Mouse (Mus musculus): ENCODE data around the gene Itgb5.

Gene Itgb5

GRCm38 (mm10) chr16:33938311-33939132 lies 109.1 kb downstream of the Itgb5 start:
- no peak for DNase-seq (ENCODE audit: low spot score in 2 of 2)

DNA sequence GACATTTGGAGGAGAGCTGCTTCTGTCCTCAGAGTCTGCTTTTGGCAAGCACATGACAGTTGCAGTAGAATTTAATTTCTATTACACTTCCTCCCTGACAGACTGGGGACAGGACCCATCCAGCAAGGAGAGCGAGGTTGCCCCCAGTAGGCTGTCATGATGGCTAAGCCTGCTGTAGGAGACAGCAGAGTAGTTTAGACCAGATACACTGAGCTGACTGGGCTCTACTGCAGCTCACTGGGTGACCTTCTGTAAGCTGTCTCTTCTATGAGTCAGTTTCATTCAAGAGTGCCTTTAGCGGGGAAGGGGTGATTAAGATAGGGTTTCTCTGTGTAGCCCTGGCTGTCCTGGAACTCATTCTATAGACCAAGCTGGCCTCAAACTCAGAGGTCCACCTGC lies 109.7 kb downstream of the Itgb5 start:
- no peak for DNase-seq (ENCODE audit: low spot score in 2 of 2)

DNA sequence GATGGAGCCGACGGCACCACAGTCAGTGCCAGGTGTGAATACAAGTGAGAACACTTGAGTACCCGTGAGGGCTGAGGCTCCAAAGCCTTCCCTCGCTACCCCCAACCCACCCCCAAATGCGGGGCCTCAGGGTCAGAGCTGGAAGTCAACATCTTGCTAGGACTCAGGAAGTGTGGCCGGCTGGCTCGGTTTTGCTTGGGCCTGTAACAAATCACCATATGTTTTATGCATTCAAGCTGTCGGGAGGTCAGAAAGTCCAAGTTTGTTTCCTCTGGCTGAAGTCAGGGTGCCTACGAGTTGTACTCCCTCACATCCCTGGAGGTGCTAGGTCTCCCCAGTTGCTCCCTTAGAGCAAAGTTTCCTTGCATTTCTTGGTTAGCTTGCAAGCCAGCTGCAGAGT lies 110.2 kb downstream of the Itgb5 start:
- DNase-seq (ENCODE audit: low spot score in 2 of 2) = no peak

GRCm38 (mm10) chr16:33940095-33940494 lies 110.6 kb downstream of the Itgb5 start:
- DNase-seq (ENCODE audit: low spot score in 2 of 2) = no peak

DNA sequence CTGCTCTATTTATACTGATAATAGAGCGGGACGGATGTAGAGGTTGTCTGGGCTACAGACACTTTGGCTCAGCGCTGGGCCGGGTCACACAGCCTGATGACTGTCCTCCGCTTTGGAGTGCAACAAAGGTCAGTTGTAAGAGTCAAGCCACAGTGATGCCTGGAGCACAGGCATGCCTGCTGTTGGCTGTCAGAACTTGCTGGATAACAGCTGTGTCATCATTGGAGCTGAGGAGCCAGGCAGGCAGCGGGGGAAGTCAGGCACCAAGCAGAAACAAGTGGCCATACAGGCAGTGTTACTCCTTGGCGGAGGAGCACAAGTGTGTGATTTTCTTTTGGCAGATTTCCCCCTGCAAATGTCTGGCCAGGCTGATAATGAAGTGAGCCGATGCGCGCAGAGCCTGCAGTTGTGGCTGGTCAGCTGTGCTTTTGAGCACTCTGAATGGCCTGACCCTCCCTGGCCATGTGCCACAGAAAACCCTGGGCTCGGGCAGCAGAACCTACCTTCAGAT lies 111.9 kb downstream of the Itgb5 start:
- peak; percentile 50 to 65 for DNase-seq (ENCODE audit: low spot score in 2 of 2)

GRCm38 (mm10) chr16:33942341-33942740 lies 112.9 kb downstream of the Itgb5 start:
- DNase-seq (ENCODE audit: low spot score in 2 of 2) = no peak

DNA sequence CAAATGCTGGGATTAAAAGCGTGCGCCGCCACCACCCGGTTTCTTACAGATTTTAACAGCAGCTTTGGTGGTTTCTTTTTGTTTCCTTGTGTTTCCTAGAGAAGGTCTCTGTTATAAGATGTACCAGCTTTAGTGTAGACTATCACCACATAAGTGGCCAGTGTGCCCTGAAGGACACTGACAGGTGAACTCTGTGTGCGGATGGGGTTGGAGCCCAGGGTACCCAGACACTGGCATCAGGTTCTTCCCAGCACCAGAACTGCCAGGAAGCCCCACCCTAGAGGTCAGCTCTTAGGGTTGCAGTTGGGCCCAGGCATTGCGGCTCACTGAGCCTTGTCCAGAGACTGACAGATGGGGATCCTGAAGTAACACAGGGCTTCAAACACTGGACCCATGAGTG lies 113.9 kb downstream of the Itgb5 start:
- no peak for DNase-seq (ENCODE audit: low spot score in 2 of 2)

DNA sequence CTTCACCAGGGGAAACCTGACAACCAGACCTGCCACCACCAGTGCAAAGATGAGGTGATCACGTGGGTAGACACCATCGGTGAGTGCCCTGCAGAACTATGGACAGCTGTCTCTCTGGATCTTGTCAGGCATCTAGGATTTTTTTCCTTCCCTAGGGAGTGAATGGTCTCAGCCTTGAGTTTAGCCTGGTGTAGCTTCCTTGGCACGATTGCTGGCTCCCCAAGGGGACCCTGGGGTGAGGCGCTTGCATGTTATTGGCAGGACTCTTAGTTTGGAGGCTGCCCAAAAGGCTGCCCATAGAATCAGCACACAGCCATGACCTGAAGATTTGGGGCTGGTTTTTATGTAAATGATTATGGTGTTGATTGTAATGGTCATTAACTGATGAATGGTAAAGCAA lies 114.7 kb downstream of the Itgb5 start:
- DNase-seq (ENCODE audit: low spot score in 2 of 2) = no peak

DNA sequence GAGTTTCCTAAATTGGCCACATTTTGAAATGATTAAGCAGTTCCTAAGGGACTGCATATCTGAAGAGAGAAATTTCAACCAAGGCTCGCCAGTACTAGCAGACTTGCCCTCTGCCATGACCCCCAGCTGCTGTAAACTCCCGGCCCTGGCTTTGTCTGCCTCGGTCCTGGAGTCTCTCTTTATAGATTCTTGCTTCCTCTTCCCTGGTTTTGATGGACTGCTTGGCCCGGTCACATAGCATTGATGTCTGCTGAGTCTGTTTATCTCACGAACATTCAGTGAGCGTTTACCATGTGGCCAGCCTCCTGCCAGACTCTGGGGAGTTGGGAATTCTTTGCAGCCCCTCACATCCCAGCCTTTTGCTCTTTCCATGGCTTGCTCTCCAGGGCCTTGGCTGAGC lies 115.3 kb downstream of the Itgb5 start:
- DNase-seq (ENCODE audit: low spot score in 2 of 2) = no peak

DNA sequence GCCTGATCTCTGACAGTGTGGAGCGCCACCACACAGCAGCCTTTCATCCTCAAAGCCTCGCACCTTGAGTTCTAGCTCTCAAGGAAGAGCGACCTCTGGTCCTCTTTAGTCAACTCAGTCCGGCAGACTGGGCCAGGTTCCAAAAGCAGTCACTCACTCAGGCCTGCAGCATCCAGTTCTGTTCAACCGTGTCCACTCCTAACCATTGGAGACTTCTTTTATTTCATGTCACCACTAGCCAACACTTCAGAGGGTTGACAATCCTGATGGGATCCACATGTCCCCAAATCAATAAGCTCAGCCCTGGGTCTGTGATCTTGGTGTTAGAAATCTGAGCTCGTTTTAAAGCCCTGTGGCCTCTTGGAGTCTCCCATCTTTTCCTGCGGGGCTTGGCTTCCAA lies 116.6 kb downstream of the Itgb5 start:
- no peak for DNase-seq (ENCODE audit: low spot score in 2 of 2)

- no peak for DNase-seq (ENCODE audit: low spot score in 2 of 2)
These were observed 118.5 kb downstream of the Itgb5 start for GRCm38 (mm10) chr16:33947664-33948571.

GRCm38 (mm10) chr16:33950386-33950785 lies 120.9 kb downstream of the Itgb5 start:
- DNase-seq (ENCODE audit: low spot score in 2 of 2) = no peak

- peak; percentile 69 to 78 for DNase-seq (ENCODE audit: low spot score in 2 of 2)
These were observed 121.4 kb downstream of the Itgb5 start for GRCm38 (mm10) chr16:33950830-33951229.

GRCm38 (mm10) chr16:33953008-33953407 lies 123.5 kb downstream of the Itgb5 start:
- no peak for DNase-seq (ENCODE audit: low spot score in 2 of 2)

GRCm38 (mm10) chr16:33954793-33955192 lies 125.3 kb downstream of the Itgb5 start:
- no peak for DNase-seq (ENCODE audit: low spot score in 2 of 2)

- DNase-seq (ENCODE audit: low spot score in 2 of 2) = no peak
These were observed 134.0 kb downstream of the Itgb5 start for GRCm38 (mm10) chr16:33963509-33963908.

DNA sequence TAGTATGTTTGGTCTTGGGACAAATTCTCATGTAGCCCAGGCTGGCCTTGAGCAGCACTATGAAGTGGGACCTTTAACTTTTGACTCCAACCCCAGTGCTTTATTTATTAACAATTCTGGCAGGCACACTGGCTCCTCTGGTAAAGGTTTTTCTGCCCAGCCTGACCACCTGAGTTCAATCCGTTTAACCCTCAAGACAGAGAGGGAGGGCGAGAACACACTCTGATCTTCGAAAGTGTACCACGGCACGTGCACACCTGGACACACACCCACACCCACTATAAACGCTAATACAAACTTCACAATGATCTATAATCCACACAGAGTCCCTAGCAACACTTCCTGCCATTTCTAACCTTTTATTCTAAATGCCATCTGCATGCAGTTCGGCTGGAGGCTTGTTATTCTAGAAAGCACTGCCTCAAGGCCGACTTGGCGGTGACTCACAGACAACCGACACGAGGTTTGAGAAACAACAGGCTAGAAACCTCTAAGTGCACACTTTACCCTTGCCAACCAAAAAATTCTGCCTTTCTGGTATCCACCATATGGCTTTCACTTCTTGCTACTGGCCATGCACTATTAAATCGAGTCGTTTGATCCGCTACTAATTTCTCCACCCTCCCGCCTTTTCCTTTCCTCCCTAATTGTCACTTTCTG lies 136.5 kb downstream of the Itgb5 start:
- DNase-seq (ENCODE audit: low spot score in 2 of 2) = no peak

- peak; percentile 64 to 82 for DNase-seq (ENCODE audit: low spot score in 2 of 2)
These were observed 137.2 kb downstream of the Itgb5 start, which contains the start of gene Umps for GRCm38 (mm10) chr16:33966538-33967282. TSS of gene Umps (minus strand) at chr16:33967038.

DNA sequence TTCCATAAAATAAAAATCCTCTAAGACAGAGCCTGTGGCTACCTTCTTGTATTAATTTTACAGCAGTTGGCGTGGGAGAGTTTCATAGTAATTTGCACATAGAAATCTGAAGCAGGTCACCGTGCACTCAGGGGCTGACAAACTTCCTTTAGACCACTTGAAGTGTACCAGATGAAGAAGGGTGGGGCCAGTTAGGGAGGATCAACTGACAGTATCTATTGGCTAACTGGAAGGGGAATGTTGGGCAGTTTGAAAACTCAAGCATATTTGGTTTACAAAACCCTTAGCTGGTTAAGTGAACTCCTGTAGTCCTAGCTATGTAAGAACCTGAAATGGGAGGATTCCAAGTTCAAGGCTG lies 137.8 kb downstream of the Itgb5 start:
- no peak for DNase-seq (ENCODE audit: low spot score in 2 of 2)

DNA sequence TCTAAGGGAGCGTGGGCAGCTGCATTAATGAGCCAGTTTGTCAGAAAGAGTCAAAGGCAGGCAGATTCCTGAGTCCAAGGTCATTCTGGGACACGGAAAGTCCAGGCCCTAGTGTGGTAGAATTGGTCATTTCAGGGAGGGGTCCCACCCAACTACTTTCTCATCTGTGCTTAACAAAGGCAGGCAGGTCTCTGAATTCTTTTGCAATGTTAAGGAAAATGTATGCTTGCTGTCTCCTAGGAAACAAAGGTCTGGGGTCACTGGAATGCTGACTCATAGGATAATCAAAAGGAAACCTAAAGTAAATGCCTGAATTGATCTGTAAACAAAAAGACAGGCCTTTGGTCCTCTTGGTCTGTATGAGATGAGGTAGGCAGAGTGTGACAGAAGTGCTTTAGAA lies 150.4 kb downstream of the Itgb5 start:
- no peak for DNase-seq (ENCODE audit: low spot score in 2 of 2)

DNA sequence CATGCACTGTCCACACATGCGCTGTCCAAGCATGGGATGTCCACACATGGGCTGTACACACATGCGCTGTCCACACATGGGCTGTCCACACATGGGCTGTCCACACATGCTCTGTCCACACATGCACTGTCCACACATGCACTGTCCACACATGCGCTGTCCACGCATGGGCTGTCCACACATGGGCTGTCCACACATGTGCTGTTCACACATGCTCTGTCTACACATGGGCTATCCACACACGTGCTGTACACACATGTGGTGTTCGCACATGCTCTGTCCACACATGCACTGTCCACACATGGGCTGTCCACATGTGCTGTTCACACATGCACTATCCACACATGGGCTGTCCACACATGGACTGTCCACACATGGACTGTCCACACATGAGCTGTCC lies 154.2 kb downstream of the Itgb5 start:
- no peak for DNase-seq (ENCODE audit: low spot score in 2 of 2)
